Mouse (Mus musculus) embryonic fibroblast, embryonic 13.5 days (primary cell): ENCODE results near the gene Hlx. TPM values are rescaled to one million over a fixed set of nuclear protein-coding genes. Genes with fewer than 3 reads are reported as not detected.
A peak's percentile ranks its signal among the peaks of the same experiment; 100 is the strongest.

Experiments
- H3K27ac ChIP-seq: 2 replicates; pipeline ENCODE4 v1.5.1; 2012; ENCODE audit warnings: low read length, control low read depth, inconsistent platforms; ENCODE audit not compliant: insufficient read depth
- H3K4me1 ChIP-seq: 2 replicates; pipeline ENCODE4 v1.6.1; 2011; ENCODE audit warnings: low read length; ENCODE audit not compliant: control insufficient read depth, insufficient read depth
- H3K4me3 ChIP-seq: 2 replicates; pipeline ENCODE4 v1.5.1; 2011; ENCODE audit warnings: mild to moderate bottlenecking, control low read depth, low read length; ENCODE audit not compliant: insufficient read depth
- CTCF ChIP-seq: IDR thresholded peaks from 2 replicates; pipeline ENCODE4 v1.5.1; 2011; ENCODE audit warnings: mild to moderate bottlenecking, control low read depth, low read length, moderate library complexity, borderline replicate concordance; ENCODE audit not compliant: insufficient read depth
- POLR2A ChIP-seq: IDR thresholded peaks from 2 replicates; pipeline ENCODE4 v1.6.1; 2011; ENCODE audit warnings: low read depth, mild to moderate bottlenecking, control low read depth, low read length, moderate library complexity
- polyA plus RNA-seq: library from polyadenylated mRNA; stranded (reverse); fragments of >200 nt; gene quantifications from 2 replicates; pipeline ENCODE4 v1.2.4, GENCODE M21; 2011; ENCODE audit warnings: low read depth; ENCODE audit not compliant: missing spikeins, insufficient read length

Gene Hlx
- polyA plus RNA-seq, 1 experiment, result 5.4 TPM

DNA sequence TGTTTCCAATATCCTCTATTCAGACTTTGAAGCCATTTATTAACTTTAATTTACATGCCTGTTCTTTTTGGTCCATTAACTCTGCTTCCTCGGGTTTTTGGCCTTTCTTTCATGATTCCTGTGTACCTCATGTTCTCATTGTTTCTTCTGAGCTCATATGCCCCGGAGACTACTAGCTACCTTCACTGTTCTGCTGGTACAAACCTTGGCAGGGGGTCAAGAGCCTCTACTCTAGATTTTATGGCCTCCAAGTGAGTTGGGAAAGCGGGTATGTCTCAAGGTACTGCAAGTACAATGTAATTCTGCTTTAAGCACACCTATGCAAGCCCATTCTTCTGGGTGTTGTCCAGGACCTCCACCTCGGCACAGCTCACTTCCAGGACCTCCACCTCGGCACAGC lies 30.5 kb upstream of the Hlx start:
- no peak overlapping the region for H3K4me3 ChIP-seq
- no peak overlapping the region for H3K27ac ChIP-seq
- H3K4me1 ChIP-seq, result no peaks in the 10 kb centered on the region
- no peak for TF ChIP-seq CTCF
- TF ChIP-seq POLR2A, result no peak

DNA sequence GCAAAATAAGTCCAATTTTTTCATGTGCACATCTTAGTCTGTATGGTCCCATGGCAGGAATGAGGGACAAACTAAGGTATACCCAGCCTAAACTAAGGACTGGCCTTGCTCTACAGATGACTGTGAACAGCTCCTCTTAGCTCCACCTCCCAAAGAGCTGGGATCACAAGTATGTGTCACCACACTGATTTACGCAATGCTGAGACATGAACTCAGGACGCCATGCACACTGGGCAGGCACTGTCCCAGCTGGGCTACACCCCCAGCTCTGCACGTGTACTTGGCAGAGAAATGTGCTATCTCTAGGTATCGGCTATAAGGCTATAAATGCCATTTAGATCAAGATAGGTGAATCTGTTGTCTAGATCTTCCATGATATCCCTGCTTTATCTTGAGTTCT lies 29.6 kb upstream of the Hlx start:
- H3K4me3 ChIP-seq, result no peak overlapping the region
- H3K27ac ChIP-seq, result no peak overlapping the region
- TF ChIP-seq CTCF (no peak), POLR2A (no peak)
- H3K4me1 ChIP-seq, result no peaks in the 10 kb centered on the region

DNA sequence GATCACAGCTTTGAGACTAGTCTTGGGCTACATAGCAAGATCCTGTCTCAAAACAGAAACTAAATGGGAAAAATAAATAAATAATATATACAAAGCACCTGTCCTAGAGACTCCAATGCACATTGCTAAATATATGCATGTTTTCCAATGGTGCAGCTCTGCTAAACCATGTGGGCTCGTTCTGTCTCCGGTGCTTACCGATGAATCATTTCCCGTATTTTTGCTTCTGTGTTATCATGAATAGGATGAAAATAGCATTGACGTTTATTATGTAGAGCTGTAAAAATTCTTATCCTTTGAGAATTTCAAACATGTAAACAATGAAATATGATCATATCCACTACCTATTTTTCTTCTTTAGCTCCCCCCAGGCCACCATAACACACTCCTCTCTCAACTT lies 20.3 kb upstream of the Hlx start:
- H3K4me3 ChIP-seq, result no peak overlapping the region
- H3K4me1 ChIP-seq, result no peaks in the 10 kb centered on the region
- TF ChIP-seq CTCF (no peak), POLR2A (no peak)
- H3K27ac ChIP-seq, result no peak overlapping the region

DNA sequence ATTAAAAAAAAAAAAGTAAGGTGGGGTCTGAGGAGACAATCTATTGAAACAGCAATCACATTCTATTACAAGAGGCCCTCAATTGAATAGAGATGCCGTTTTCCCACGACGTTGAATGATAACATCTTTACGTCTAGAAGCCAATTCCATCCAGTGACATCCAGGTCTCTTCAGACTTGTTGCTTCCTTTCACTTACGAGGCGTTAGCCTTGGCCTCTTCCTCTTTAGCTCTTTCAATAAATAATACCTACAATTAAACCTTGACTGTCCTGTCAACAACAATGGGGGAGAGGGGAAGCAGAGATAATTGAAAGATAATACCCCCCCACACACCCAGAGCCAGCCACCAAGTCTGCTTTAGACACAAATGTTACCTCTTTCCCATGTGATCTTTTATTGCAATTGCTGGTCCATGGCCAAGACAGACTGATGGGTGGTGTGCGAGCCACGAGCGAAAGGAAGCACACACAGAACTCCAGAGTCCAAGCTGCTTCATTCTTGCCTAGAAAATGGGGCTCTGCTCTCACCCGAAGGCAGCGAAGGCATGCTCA lies 17.8 kb upstream of the Hlx start:
- Histone ChIP-seq H3K27ac (no peak overlapping the region), H3K4me3 (no peak overlapping the region), H3K4me1 (no peaks in the 10 kb centered on the region)
- TF ChIP-seq POLR2A (no peak), CTCF (no peak)

DNA sequence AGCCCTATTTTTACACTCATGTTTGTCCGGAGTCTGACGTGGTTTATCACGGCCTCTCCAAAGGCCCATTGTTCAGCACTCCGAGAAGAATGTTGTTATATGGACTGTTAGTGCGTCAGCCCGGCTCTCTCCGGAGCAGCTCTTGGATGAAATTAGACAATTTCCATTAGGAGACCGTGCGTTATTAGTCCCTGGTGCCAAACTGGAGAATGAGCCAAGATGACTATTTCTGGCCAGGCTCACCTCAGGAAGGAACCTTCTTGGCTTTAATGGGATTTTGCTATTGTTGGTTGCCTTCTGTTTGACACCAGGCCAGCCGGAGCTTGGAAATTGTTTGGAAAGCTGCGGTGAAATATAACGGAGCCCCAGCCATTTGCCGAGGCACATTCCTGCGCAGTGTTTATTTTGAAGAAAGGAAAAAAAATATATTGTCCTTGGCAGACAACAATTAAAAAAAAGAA lies 16.3 kb upstream of the Hlx start:
- no peaks in the 10 kb centered on the region for H3K4me1 ChIP-seq
- H3K4me3 ChIP-seq, result no peak overlapping the region
- TF ChIP-seq CTCF (no peak), POLR2A (no peak)
- no peak overlapping the region for H3K27ac ChIP-seq

DNA sequence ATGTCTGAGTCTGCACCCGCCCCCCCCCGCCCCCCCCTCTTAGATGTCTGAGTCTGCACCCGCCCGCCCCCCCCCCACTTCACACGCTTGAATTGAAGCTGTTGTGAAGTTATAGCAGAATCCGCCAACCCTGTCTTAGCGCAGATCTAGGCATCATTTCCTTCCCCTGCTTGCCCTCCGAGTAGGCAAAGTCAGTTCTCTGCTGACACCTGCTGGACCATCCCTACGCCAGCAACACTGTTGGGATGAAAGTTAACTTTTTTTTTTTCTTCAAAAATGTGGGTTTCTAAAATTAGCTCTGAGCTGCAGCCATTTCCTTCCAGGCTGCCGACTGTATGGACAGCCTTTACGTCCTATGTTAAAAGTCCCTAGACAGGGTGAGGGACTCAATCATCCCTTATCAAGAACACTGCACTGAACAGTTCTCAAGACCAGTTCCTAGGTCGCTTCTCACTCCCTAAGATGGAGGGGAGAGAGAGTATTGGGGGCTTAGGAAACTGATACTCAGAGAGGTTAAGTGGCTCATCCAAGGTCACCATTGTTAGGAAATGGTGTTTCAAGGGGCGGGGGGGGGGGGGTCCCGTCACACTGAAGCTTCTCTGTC lies 5.6 kb upstream of the Hlx start:
- TF ChIP-seq POLR2A, result no peak
- TF ChIP-seq CTCF, result peak; percentile 92
- Histone ChIP-seq H3K4me1 (peaks cover 7% of the 10 kb centered on the region), H3K27ac (no peak overlapping the region), H3K4me3 (no peak overlapping the region)

DNA sequence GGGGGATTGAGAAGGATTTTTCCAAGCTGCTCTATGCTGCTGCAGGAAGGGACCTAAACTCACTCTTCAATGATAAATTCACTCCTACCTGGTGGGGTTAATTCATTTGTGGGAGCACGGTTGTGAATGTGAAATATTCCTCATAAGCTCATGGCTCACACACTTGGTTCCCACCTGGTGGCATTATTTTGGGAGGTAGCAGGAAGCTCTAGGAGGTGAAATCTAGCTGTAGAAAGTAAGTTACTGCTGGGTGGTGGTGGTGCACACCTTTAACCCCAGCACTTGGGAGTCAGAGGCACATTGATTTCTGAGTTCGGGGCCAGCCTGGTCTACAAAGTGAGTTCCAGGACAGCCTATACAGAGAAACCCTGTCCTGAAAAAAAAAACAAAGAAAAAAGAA lies 4.8 kb upstream of the Hlx start:
- no peak overlapping the region for H3K4me3 ChIP-seq
- H3K4me1 ChIP-seq, result peaks cover 7% of the 10 kb centered on the region
- no peak overlapping the region for H3K27ac ChIP-seq
- TF ChIP-seq POLR2A (no peak), CTCF (no peak)

DNA sequence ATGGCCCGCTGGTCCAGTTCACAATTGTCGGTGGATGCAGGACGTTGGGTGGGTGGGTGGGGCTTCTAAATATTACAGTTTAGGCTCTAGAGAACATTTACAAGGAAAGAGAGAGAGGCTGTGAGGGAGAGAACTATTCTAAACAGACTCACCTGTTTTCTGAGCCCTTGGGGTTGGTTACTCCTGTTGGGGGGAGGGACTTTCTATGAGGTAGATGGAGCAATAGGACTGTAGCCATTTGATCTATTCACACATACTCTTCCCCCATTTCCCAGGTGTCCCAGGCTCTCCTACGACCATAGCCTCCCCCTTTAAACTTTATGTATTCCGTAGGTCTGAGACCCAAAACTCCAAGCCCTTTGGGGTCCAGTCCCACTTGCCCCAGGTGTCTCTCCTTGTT lies 3.8 kb upstream of the Hlx start:
- H3K27ac ChIP-seq, result no peak overlapping the region
- TF ChIP-seq CTCF (no peak), POLR2A (no peak)
- H3K4me3 ChIP-seq, result no peak overlapping the region
- peaks cover 7% of the 10 kb centered on the region for H3K4me1 ChIP-seq

DNA sequence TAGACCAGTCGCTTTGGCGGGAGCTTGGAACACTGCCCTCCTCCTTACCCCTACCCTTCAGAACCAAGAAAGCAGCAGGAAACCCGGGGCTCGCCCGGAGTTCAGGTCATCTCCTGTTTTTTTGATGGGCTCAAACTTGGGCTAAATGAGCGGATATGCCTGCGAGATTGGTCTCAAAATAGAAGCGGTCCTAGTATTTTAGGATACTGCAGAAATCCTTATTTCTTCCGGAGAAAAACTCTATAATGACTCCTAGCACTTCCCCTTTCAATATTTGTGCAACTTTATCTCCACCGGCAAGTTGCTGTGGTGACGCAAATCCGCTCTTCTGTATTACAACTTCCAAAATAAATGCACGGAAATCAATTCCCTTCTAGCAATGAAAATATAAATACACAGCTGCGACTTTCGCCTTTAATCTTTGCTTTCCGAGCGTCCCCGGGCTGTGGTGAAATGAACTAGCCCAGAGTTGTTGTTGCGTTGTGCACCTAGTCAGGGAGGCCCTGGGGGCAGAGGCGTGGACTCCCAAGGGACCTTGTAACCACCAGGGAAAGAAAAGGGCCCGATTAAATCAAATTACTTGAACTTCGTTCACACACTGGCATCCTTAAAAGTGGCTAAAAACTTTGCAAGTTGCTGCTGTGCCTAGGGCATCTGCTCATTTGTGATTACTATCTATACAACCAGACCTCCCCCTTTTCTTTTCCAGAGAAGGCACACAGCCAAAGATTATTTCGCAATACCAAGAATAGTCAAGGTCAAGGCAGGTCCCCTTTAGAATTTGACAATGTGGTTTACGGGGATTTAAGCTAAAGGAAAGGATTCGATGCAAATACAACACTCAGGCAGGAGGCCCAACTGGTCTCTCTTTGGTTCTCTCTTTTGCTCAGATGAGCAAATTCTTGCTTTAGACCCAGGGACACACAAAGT lies 2.8 kb upstream of the Hlx start:
- TF ChIP-seq POLR2A, result no peak
- no peak overlapping the region for H3K27ac ChIP-seq
- H3K4me3 ChIP-seq, result no peak overlapping the region
- peaks cover 7% of the 10 kb centered on the region for H3K4me1 ChIP-seq

DNA sequence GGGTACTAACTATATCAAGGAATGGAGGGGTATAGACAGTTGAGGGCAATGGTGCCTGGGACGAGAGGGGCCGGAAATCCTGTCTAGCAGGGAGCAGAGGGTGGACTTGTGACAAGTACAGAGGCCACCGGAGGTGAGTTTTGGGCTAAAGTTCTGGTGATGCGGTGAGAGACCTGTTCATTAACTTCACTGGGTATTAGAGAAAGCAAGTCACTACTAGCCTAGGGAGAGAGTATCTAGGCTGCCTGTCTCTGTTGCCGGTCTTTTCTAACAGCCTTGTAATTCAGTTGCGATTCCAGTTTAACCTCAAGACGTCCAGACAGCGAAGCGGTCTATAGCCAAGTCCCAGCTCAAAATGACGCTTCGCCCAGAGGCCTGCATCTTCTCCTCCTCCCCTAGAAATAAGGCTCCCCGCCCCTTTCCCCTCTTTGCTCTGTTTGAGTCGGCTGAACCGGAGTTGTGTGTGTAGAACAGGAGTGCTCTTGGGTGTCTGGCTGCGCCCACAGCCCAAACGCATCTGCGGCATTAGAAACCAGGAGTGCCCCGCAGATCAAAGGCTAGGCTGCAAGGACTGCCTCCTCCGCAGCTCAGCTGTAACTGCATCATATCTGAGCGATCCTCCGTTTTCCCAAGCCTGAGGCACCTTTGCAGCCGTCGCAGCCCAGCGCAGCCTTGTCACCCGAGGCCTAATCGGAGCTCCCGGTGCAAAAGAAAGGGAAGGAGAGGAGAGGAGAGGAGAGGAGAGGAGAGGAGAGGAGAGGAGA lies 1.8 kb upstream of the Hlx start:
- Histone ChIP-seq H3K4me1 (peaks cover 7% of the 10 kb centered on the region), H3K27ac (no peak overlapping the region), H3K4me3 (no peak overlapping the region)
- TF ChIP-seq CTCF, result no peak
- TF ChIP-seq POLR2A, result no peak
